Mouse (Mus musculus) heart, adult 2 months (tissue): ENCODE measurements at regions not wholly inside any gene's neighbourhood (a gene's known extent, or its start where the extent isn't known, plus 50 kb on each side); places are given as distances from the start of the nearest gene placed in this dataset.

ENCODE experiments used
- DNase-seq, 2 experiments: peaks; one replicate each; pipeline ENCODE4 v3.0.0; 2021
- H3K27ac ChIP-seq: fragments of 200-600 bp; 2 replicates; pipeline ENCODE4 v1.8.1; 2022
- H3K27me3 ChIP-seq: fragments of 200-500 bp; 2 replicates; pipeline ENCODE4 v1.6.1; 2012; ENCODE audit warnings: mild to moderate bottlenecking, low read length, inconsistent platforms, mixed read lengths; ENCODE audit not compliant: control insufficient read depth, insufficient read depth
- H3K36me3 ChIP-seq: fragments of 200-500 bp; 2 replicates; pipeline ENCODE4 v1.6.1; 2012; ENCODE audit warnings: low read length, inconsistent platforms; ENCODE audit not compliant: control insufficient read depth, insufficient read depth
- H3K4me1 ChIP-seq: fragments of 200-500 bp; 2 replicates; pipeline ENCODE4 v1.6.1; 2011; ENCODE audit warnings: low read length; ENCODE audit not compliant: control insufficient read depth, insufficient read depth
- H3K4me3 ChIP-seq: fragments of 200-600 bp; 2 replicates; pipeline ENCODE4 v1.8.1; 2022
- H3K79me2 ChIP-seq: fragments of 200-500 bp; replicated peaks from 2 replicates; pipeline ENCODE4 v1.6.1; 2012; ENCODE audit warnings: mild to moderate bottlenecking, inconsistent platforms, low read length, moderate library complexity, mixed read lengths; ENCODE audit not compliant: control insufficient read depth, insufficient read depth
- H3K9ac ChIP-seq: fragments of 200-500 bp; 2 replicates; pipeline ENCODE4 v1.6.1; 2012; ENCODE audit warnings: low read depth, mild to moderate bottlenecking, control low read depth, inconsistent platforms, low read length, mixed read lengths
- CTCF ChIP-seq: fragments of 200-600 bp; IDR thresholded peaks from 2 replicates; pipeline ENCODE4 v1.8.1; 2022; ENCODE audit warnings: antibody characterized with exemption, mild to moderate bottlenecking, moderate library complexity
- EP300 ChIP-seq: fragments of 200-500 bp; IDR thresholded peaks from 2 replicates; pipeline ENCODE4 v1.6.1; 2011; ENCODE audit warnings: low read depth, low read length, control low read depth; ENCODE audit not compliant: insufficient read depth
- POLR2A ChIP-seq: fragments of 200-500 bp; IDR thresholded peaks from 2 replicates; pipeline ENCODE4 v1.6.1; 2011; ENCODE audit warnings: mild to moderate bottlenecking, low read depth, low read length, control low read depth; ENCODE audit not compliant: insufficient read depth
- WGBS: fragments of 180-500 bp; shearing (Covaris S2); methylation state at CpG from one replicate; pipeline ENCODE4 v1.1.7; 2018; 5-methylcytosine and 5-hydroxymethylcytosine counted together
- intact Hi-C: fragments of 180-260 bp; cut with DNase I; formaldehyde crosslinking; loops from one replicate; pipeline ENCODE4 v1.15.1; 2025

- DNase-seq, result peak; percentile 19 to 23
- Histone ChIP-seq H3K36me3 (no peaks in the 10 kb centered on the region), H3K27ac (no peak overlapping the region), H3K4me1 (no peaks in the 10 kb centered on the region), H3K4me3 (no peak overlapping the region), H3K79me2 (no peaks in the 10 kb centered on the region), H3K27me3 (no peaks in the 10 kb centered on the region), H3K9ac (no peak overlapping the region)
- WGBS, result 45% methylated on average over 6 of the region's 6 CpGs
- peak; percentile 49 for TF ChIP-seq CTCF
- TF ChIP-seq POLR2A, result no peak
- no peak for TF ChIP-seq EP300
- intact Hi-C loops, result no loop called here
These were observed 54.0 kb downstream of the Kcna5 start for GRCm38 (mm10) chr6:126481257-126481656.

- Histone ChIP-seq H3K27me3 (no peaks in the 10 kb centered on the region), H3K4me3 (no peak overlapping the region), H3K36me3 (no peaks in the 10 kb centered on the region), H3K9ac (no peak overlapping the region), H3K27ac (no peak overlapping the region), H3K79me2 (no peaks in the 10 kb centered on the region), H3K4me1 (no peaks in the 10 kb centered on the region)
- intact Hi-C loops, result no loop called here
- DNase-seq, result no peak
- 44% methylated on average over 2 of the region's 2 CpGs for WGBS
- TF ChIP-seq CTCF (no peak), POLR2A (no peak), EP300 (no peak)
These were observed 57.7 kb downstream of the Kcna5 start for GRCm38 (mm10) chr6:126477506-126477905.

GRCm38 (mm10) chr6:126476758-126477157 lies 58.5 kb downstream of the Kcna5 start:
- no peak for TF ChIP-seq CTCF
- Histone ChIP-seq H3K4me1 (no peaks in the 10 kb centered on the region), H3K4me3 (no peak overlapping the region), H3K27me3 (no peaks in the 10 kb centered on the region), H3K27ac (no peak overlapping the region), H3K79me2 (no peaks in the 10 kb centered on the region), H3K36me3 (no peaks in the 10 kb centered on the region), H3K9ac (no peak overlapping the region)
- no peak for DNase-seq
- intact Hi-C loops, result no loop called here
- 76% methylated on average over 1 of the region's 1 CpGs for WGBS

- Histone ChIP-seq H3K9ac (no peak overlapping the region), H3K4me1 (no peaks in the 10 kb centered on the region), H3K27ac (no peak overlapping the region), H3K79me2 (no peaks in the 10 kb centered on the region), H3K27me3 (no peaks in the 10 kb centered on the region), H3K36me3 (no peaks in the 10 kb centered on the region), H3K4me3 (no peak overlapping the region)
- no peak for TF ChIP-seq CTCF
- no peak for TF ChIP-seq POLR2A
- no peak for TF ChIP-seq EP300
- 60% methylated on average over 8 of the region's 8 CpGs for WGBS
- intact Hi-C loops, result no loop called here
- peak in 1 of 2 experiments; percentile 9 for DNase-seq
These were observed 59.7 kb downstream of the Kcna5 start for GRCm38 (mm10) chr6:126475555-126475954.

- Histone ChIP-seq H3K4me3 (no peak overlapping the region), H3K4me1 (no peaks in the 10 kb centered on the region), H3K79me2 (no peaks in the 10 kb centered on the region), H3K27me3 (no peaks in the 10 kb centered on the region), H3K9ac (no peak overlapping the region), H3K27ac (no peak overlapping the region), H3K36me3 (no peaks in the 10 kb centered on the region)
- WGBS, result 32% methylated on average over 1 of the region's 1 CpGs
- no peak for DNase-seq
- intact Hi-C loops, result no loop called here
- no peak for TF ChIP-seq CTCF
- TF ChIP-seq POLR2A, result no peak
- no peak for TF ChIP-seq EP300
These were observed 81.5 kb downstream of the Kcna5 start for GRCm38 (mm10) chr6:126453751-126454150.

GRCm38 (mm10) chr6:126445519-126445918 lies 89.7 kb downstream of the Kcna5 start:
- Histone ChIP-seq H3K27ac (no peak overlapping the region), H3K4me1 (no peaks in the 10 kb centered on the region), H3K9ac (no peak overlapping the region), H3K36me3 (no peaks in the 10 kb centered on the region), H3K27me3 (no peaks in the 10 kb centered on the region), H3K79me2 (no peaks in the 10 kb centered on the region), H3K4me3 (no peak overlapping the region)
- no peak for TF ChIP-seq POLR2A
- TF ChIP-seq CTCF, result peak; percentile 56
- TF ChIP-seq EP300, result no peak
- intact Hi-C loops, result no loop called here
- WGBS, result 27% methylated on average over 3 of the region's 3 CpGs
- no peak for DNase-seq
